In genomic region chr2:55034610-55035009, GRCm38 (mm10) we compare ENCODE assay signal across 27 mouse cellular contexts.
DNase-seq lines count a peak whose midpoint lies in the region; ATAC-seq and TF ChIP-seq lines count a peak whose summit lies in the region.
"Had no signal": no experiment of that assay in that cellular context is flagged by ENCODE, and none has a peak within 500 bp of the region (broad histone marks: within the 10 kb centered on the region; RNA-seq: fewer than 3 reads in every experiment).

No protein-coding gene starts in this region.

- H3K36me3 ChIP-seq in hindbrain, embryonic 14.5 days (replicated peaks; ENCODE audit: control insufficient read depth, insufficient read depth), result no peaks in the 10 kb centered on the region
- H3K36me3 ChIP-seq in hindbrain, embryonic 10.5 days, result no peaks in the 10 kb centered on the region
- no peaks in the 10 kb centered on the region for H3K36me3 ChIP-seq in lung, embryonic 14.5 days (ENCODE audit: insufficient read depth)
- H3K36me3 ChIP-seq in lung, postnatal 0 days (ENCODE audit: insufficient read depth, low read length), result no peaks in the 10 kb centered on the region
- H3K36me3 ChIP-seq: heart, embryonic 13.5 days; hindbrain, embryonic 15.5 days; kidney, embryonic 15.5 days; limb, embryonic 13.5 days; liver, embryonic 12.5 days had no signal

- ATAC-seq in hindbrain, embryonic 14.5 days (ENCODE audit: low FRiP score), result no peak
- no peak for ATAC-seq in lung, embryonic 14.5 days (ENCODE audit: insufficient read depth)
- no peak for ATAC-seq in lung, postnatal 0 days
- ATAC-seq: forebrain, embryonic 16.5 days; intestine, embryonic 16.5 days; liver, embryonic 12.5 days; midbrain, embryonic 16.5 days had no signal

- no peak overlapping the region for H3K4me2 ChIP-seq in hindbrain, embryonic 14.5 days (replicated peaks)
- no peak overlapping the region for H3K4me2 ChIP-seq in lung, embryonic 14.5 days
- no peak overlapping the region for H3K4me2 ChIP-seq in lung, postnatal 0 days (replicated peaks; ENCODE audit: low read depth, low read length)
- H3K4me2 ChIP-seq: heart, embryonic 13.5 days; hindbrain, embryonic 15.5 days; kidney, embryonic 15.5 days; limb, embryonic 13.5 days; liver, embryonic 12.5 days had no signal

- no peaks in the 10 kb centered on the region for H3K27me3 ChIP-seq in hindbrain, embryonic 14.5 days (ENCODE audit: control insufficient read depth, insufficient read depth, low read length)
- H3K27me3 ChIP-seq in hindbrain, embryonic 10.5 days (ENCODE audit: insufficient read depth, poor library complexity, severe bottlenecking), result no peaks in the 10 kb centered on the region
- H3K27me3 ChIP-seq in lung, embryonic 14.5 days (ENCODE audit: insufficient read depth, low read length), result no peaks in the 10 kb centered on the region
- no peaks in the 10 kb centered on the region for H3K27me3 ChIP-seq in lung, postnatal 0 days (replicated peaks; ENCODE audit: insufficient read depth, low read length)
- H3K27me3 ChIP-seq: heart, embryonic 13.5 days; hindbrain, embryonic 15.5 days; kidney, embryonic 15.5 days; limb, embryonic 13.5 days; liver, embryonic 12.5 days; megakaryocyte, embryonic 14.5 days had no signal

- no peaks in the 10 kb centered on the region for H3K9me3 ChIP-seq in hindbrain, embryonic 14.5 days (ENCODE audit: control insufficient read depth, low read length)
- no peaks in the 10 kb centered on the region for H3K9me3 ChIP-seq in hindbrain, embryonic 10.5 days
- H3K9me3 ChIP-seq in lung, embryonic 14.5 days (ENCODE audit: low read depth, low read length), result no peaks in the 10 kb centered on the region
- no peaks in the 10 kb centered on the region for H3K9me3 ChIP-seq in lung, postnatal 0 days (ENCODE audit: low read length)
- H3K9me3 ChIP-seq: heart, embryonic 13.5 days; hindbrain, embryonic 15.5 days; kidney, embryonic 15.5 days; limb, embryonic 13.5 days; liver, embryonic 12.5 days; megakaryocyte, embryonic 14.5 days had no signal

- H3K27ac ChIP-seq in hindbrain, embryonic 14.5 days, result no peak overlapping the region
- no peak overlapping the region for H3K27ac ChIP-seq in hindbrain, embryonic 10.5 days
- H3K27ac ChIP-seq in lung, embryonic 14.5 days (ENCODE audit: low read depth), result no peak overlapping the region
- H3K27ac ChIP-seq in lung, postnatal 0 days (ENCODE audit: low read length), result no peak overlapping the region
- H3K27ac ChIP-seq: heart, adult 2 months; heart, embryonic 13.5 days; hindbrain, embryonic 15.5 days; kidney, embryonic 15.5 days; limb, embryonic 13.5 days; liver, embryonic 12.5 days had no signal

- no peaks in the 10 kb centered on the region for H3K4me1 ChIP-seq in hindbrain, embryonic 14.5 days (replicated peaks; ENCODE audit: control insufficient read depth, insufficient read depth, low read length)
- no peaks in the 10 kb centered on the region for H3K4me1 ChIP-seq in hindbrain, embryonic 10.5 days (replicated peaks)
- no peaks in the 10 kb centered on the region for H3K4me1 ChIP-seq in lung, embryonic 14.5 days (ENCODE audit: insufficient read depth)
- H3K4me1 ChIP-seq in lung, postnatal 0 days (ENCODE audit: insufficient read depth, low read depth, low read length), result no peaks in the 10 kb centered on the region
- H3K4me1 ChIP-seq: heart, embryonic 13.5 days; hindbrain, embryonic 15.5 days; kidney, embryonic 15.5 days; limb, embryonic 13.5 days; liver, embryonic 12.5 days; megakaryocyte, embryonic 14.5 days had no signal

- DNase-seq in hindbrain, embryonic 14.5 days (ENCODE audit: low spot score), result peak; percentile 69
- DNase-seq in hindbrain, embryonic 10.5 days (ENCODE audit: low spot score), result no peak
- peak; percentile 9 for DNase-seq in lung, embryonic 14.5 days
- DNase-seq in lung, postnatal 0 days (ENCODE audit: low spot score), result no peak
- DNase-seq in adipocyte (ENCODE audit: low spot score), result peak; percentile 29
- DNase-seq in retina, postnatal 1 day, result peak; percentile 28
- no peak for DNase-seq in adrenal gland, postnatal 10 days
- no peak for DNase-seq in thymus, postnatal 25 days
- DNase-seq: adrenal gland, postnatal 36 days; cerebellum, adult 18-20 months; cerebellum, postnatal 25 days; gastrocnemius, postnatal 36 days; heart, adult 2 months; heart, postnatal 14 days; layer of hippocampus, postnatal 36 days; lung, adult 2 months; lung, postnatal 36 days; right cerebral cortex, postnatal 14 days had no signal

- TF ChIP-seq EP300 in lung, postnatal 0 days (IDR thresholded peaks at IDR 0.05), result no peak

- 67% methylated on average over 3 of the region's 3 CpGs for WGBS in hindbrain, embryonic 14.5 days
- 69% methylated on average over 3 of the region's 3 CpGs for WGBS in hindbrain, embryonic 10.5 days
- 43% methylated on average over 3 of the region's 3 CpGs for WGBS in lung, embryonic 14.5 days
- WGBS in lung, postnatal 0 days, result 47% methylated on average over 3 of the region's 3 CpGs

- H3K4me3 ChIP-seq in hindbrain, embryonic 14.5 days (replicated peaks; ENCODE audit: low read length), result no peak overlapping the region
- no peak overlapping the region for H3K4me3 ChIP-seq in hindbrain, embryonic 10.5 days
- H3K4me3 ChIP-seq in lung, embryonic 14.5 days (ENCODE audit: low read depth, low read length), result no peak overlapping the region
- H3K4me3 ChIP-seq in lung, postnatal 0 days (ENCODE audit: low read depth, low read length), result no peak overlapping the region
- H3K4me3 ChIP-seq: heart, adult 2 months; heart, embryonic 13.5 days; hindbrain, embryonic 15.5 days; kidney, embryonic 15.5 days; limb, embryonic 13.5 days; liver, embryonic 12.5 days; megakaryocyte, embryonic 14.5 days had no signal

- H3K9ac ChIP-seq in hindbrain, embryonic 14.5 days, result no peak overlapping the region
- no peak overlapping the region for H3K9ac ChIP-seq in lung, embryonic 14.5 days
- no peak overlapping the region for H3K9ac ChIP-seq in lung, postnatal 0 days (replicated peaks; ENCODE audit: low read depth)
- H3K9ac ChIP-seq: heart, embryonic 13.5 days; hindbrain, embryonic 15.5 days; kidney, embryonic 15.5 days; limb, embryonic 13.5 days; liver, embryonic 12.5 days had no signal

- TF ChIP-seq CTCF in lung, embryonic 14.5 days (IDR thresholded peaks at IDR 0.05; ENCODE audit: low read depth), result no peak
- no peak for TF ChIP-seq CTCF in lung, postnatal 0 days (IDR thresholded peaks at IDR 0.05)

Comparison
In these comparisons a context has a peak if more than half of its experiments do, and no peak if none do; other contexts are left out.
1. DNase-seq: peak in hindbrain, embryonic 14.5 days (single experiment), lung, embryonic 14.5 days (single experiment), adipocyte (single experiment) and retina, postnatal 1 day (single experiment); none in hindbrain, embryonic 10.5 days (single experiment), lung, postnatal 0 days (single experiment), adrenal gland, postnatal 10 days (single experiment) and thymus, postnatal 25 days (single experiment).